Mouse (Mus musculus): ENCODE results near the gene Vamp2.

DNA sequence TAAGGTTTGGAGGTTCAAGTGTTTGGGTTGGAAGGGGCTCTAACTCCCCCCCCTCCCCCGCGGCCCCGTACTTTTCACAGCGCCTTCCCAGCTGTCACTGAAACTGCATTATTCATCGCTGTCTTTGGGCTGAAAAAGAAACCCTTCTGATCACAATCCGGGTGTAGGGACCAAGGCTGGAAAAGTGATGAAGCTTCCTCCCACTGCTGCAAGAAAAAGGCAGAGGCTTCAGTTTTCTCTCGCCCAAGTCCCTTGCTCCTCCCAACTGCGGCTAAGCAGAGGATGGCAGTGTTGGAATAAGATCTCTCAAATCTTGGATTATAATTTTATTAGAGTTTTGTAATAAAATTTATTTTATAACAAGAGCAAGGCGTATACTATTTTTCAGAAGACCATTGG is 15.6 kb upstream of the Vamp2 start:
- TF ChIP-seq HCFC1 (IDR thresholded peaks at IDR 0.05; ENCODE audit: borderline replicate concordance, insufficient read depth, low read length), result no peak
- TF ChIP-seq ZNF384 (IDR thresholded peaks at IDR 0.05; ENCODE audit: low read depth, low read length), result no peak
- TF ChIP-seq MAFK (IDR thresholded peaks at IDR 0.05; ENCODE audit: insufficient read depth, low read depth, low read length), result no peak
